Mouse (Mus musculus) heart, adult 2 months (tissue): ENCODE measurements around the gene Tgif1. TPM values are rescaled to one million over a fixed set of nuclear protein-coding genes. Genes with fewer than 3 reads are reported as not detected.

Source experiments
- DNase-seq, 2 experiments: peaks; one replicate each; pipeline ENCODE4 v3.0.0; 2021
- H3K27ac ChIP-seq: fragments of 200-600 bp; 2 replicates; pipeline ENCODE4 v1.8.1; 2022
- H3K27me3 ChIP-seq: fragments of 200-500 bp; 2 replicates; pipeline ENCODE4 v1.6.1; 2012; ENCODE audit warnings: mild to moderate bottlenecking, low read length, inconsistent platforms, mixed read lengths; ENCODE audit not compliant: control insufficient read depth, insufficient read depth
- H3K36me3 ChIP-seq: fragments of 200-500 bp; 2 replicates; pipeline ENCODE4 v1.6.1; 2012; ENCODE audit warnings: low read length, inconsistent platforms; ENCODE audit not compliant: control insufficient read depth, insufficient read depth
- H3K4me1 ChIP-seq: fragments of 200-500 bp; 2 replicates; pipeline ENCODE4 v1.6.1; 2011; ENCODE audit warnings: low read length; ENCODE audit not compliant: control insufficient read depth, insufficient read depth
- H3K4me3 ChIP-seq: fragments of 200-600 bp; 2 replicates; pipeline ENCODE4 v1.8.1; 2022
- H3K79me2 ChIP-seq: fragments of 200-500 bp; replicated peaks from 2 replicates; pipeline ENCODE4 v1.6.1; 2012; ENCODE audit warnings: mild to moderate bottlenecking, inconsistent platforms, low read length, moderate library complexity, mixed read lengths; ENCODE audit not compliant: control insufficient read depth, insufficient read depth
- H3K9ac ChIP-seq: fragments of 200-500 bp; 2 replicates; pipeline ENCODE4 v1.6.1; 2012; ENCODE audit warnings: low read depth, mild to moderate bottlenecking, control low read depth, inconsistent platforms, low read length, mixed read lengths
- CTCF ChIP-seq: fragments of 200-600 bp; IDR thresholded peaks from 2 replicates; pipeline ENCODE4 v1.8.1; 2022; ENCODE audit warnings: antibody characterized with exemption, mild to moderate bottlenecking, moderate library complexity
- EP300 ChIP-seq: fragments of 200-500 bp; IDR thresholded peaks from 2 replicates; pipeline ENCODE4 v1.6.1; 2011; ENCODE audit warnings: low read depth, low read length, control low read depth; ENCODE audit not compliant: insufficient read depth
- POLR2A ChIP-seq: fragments of 200-500 bp; IDR thresholded peaks from 2 replicates; pipeline ENCODE4 v1.6.1; 2011; ENCODE audit warnings: mild to moderate bottlenecking, low read depth, low read length, control low read depth; ENCODE audit not compliant: insufficient read depth
- WGBS: fragments of 180-500 bp; shearing (Covaris S2); methylation state at CpG from one replicate; pipeline ENCODE4 v1.1.7; 2018; 5-methylcytosine and 5-hydroxymethylcytosine counted together
- intact Hi-C: fragments of 180-260 bp; cut with DNase I; formaldehyde crosslinking; loops from one replicate; pipeline ENCODE4 v1.15.1; 2025
- polyA plus RNA-seq: library from polyadenylated mRNA; depleted of rRNA; stranded (reverse); fragments of >200 nt; gene quantifications from 2 replicates; pipeline ENCODE4 v1.2.3, GENCODE M21; 2012
- total RNA-seq, 2 experiments: library from RNA; stranded (reverse); gene quantifications; 2 replicates each; pipeline ENCODE4 v1.2.3; 2021

Tgif1 gene
- total and polyA plus RNA-seq, 3 experiments, result 3.0 to 8.6 (median 4.0) TPM

GRCm38 (mm10) chr17:70890571-70890970 is 37.2 kb upstream of the Tgif1 start:
- no peak overlapping the region for H3K9ac ChIP-seq

GRCm38 (mm10) chr17:70888657-70889056 is 35.3 kb upstream of the Tgif1 start:
- H3K79me2 ChIP-seq, result no peaks in the 10 kb centered on the region
- 80% methylated on average over 10 of the region's 10 CpGs for WGBS
- no peak overlapping the region for H3K4me3 ChIP-seq
- H3K27me3 ChIP-seq, result no peaks in the 10 kb centered on the region
- intact Hi-C loops, result no loop called here
- no peak overlapping the region for H3K9ac ChIP-seq
- H3K27ac ChIP-seq, result no peak overlapping the region
- no peak for DNase-seq
- no peaks in the 10 kb centered on the region for H3K4me1 ChIP-seq
- H3K36me3 ChIP-seq, result no peaks in the 10 kb centered on the region
- TF ChIP-seq POLR2A (no peak), CTCF (no peak), EP300 (no peak)

More at GRCm38 (mm10) chr17:70890571-70890970, 37.2 kb upstream of the Tgif1 start:
- H3K27ac ChIP-seq, result no peak overlapping the region
- H3K4me3 ChIP-seq, result no peak overlapping the region
- 76% methylated on average over 8 of the region's 8 CpGs for WGBS
- intact Hi-C loops, result no loop called here
- no peaks in the 10 kb centered on the region for H3K4me1 ChIP-seq
- TF ChIP-seq CTCF (no peak), POLR2A (no peak), EP300 (no peak)
- no peak for DNase-seq
- H3K79me2 ChIP-seq, result no peaks in the 10 kb centered on the region
- H3K27me3 ChIP-seq, result no peaks in the 10 kb centered on the region
- H3K36me3 ChIP-seq, result no peaks in the 10 kb centered on the region

- H3K4me3 ChIP-seq, result no peak overlapping the region
- no peaks in the 10 kb centered on the region for H3K27me3 ChIP-seq
- TF ChIP-seq CTCF (no peak), POLR2A (no peak), EP300 (no peak)
- no peak for DNase-seq
- 88% methylated on average over 9 of the region's 9 CpGs for WGBS
- H3K79me2 ChIP-seq, result no peaks in the 10 kb centered on the region
- no peak overlapping the region for H3K27ac ChIP-seq
- no peaks in the 10 kb centered on the region for H3K4me1 ChIP-seq
- no peak overlapping the region for H3K9ac ChIP-seq
- no peaks in the 10 kb centered on the region for H3K36me3 ChIP-seq
- intact Hi-C loops, result no loop called here
Measured at GRCm38 (mm10) chr17:70887848-70888247, 34.5 kb upstream of the Tgif1 start.

GRCm38 (mm10) chr17:70886641-70887391 is 33.5 kb upstream of the Tgif1 start:
- Histone ChIP-seq H3K36me3 (no peaks in the 10 kb centered on the region), H3K4me1 (no peaks in the 10 kb centered on the region), H3K27me3 (no peaks in the 10 kb centered on the region), H3K27ac (no peak overlapping the region), H3K9ac (no peak overlapping the region), H3K79me2 (no peaks in the 10 kb centered on the region), H3K4me3 (no peak overlapping the region)
- TF ChIP-seq POLR2A (no peak), CTCF (no peak), EP300 (no peak)
- intact Hi-C loops, result no loop called here
- peak in 1 of 2 experiments; percentile 25 for DNase-seq
- WGBS, result 82% methylated on average over 16 of the region's 16 CpGs

GRCm38 (mm10) chr17:70885868-70886267 is 32.5 kb upstream of the Tgif1 start:
- Histone ChIP-seq H3K27me3 (no peaks in the 10 kb centered on the region), H3K4me3 (no peak overlapping the region), H3K79me2 (no peaks in the 10 kb centered on the region), H3K9ac (no peak overlapping the region), H3K27ac (no peak overlapping the region), H3K4me1 (no peaks in the 10 kb centered on the region), H3K36me3 (no peaks in the 10 kb centered on the region)
- DNase-seq, result no peak
- WGBS, result 77% methylated on average over 5 of the region's 5 CpGs
- TF ChIP-seq EP300 (no peak), POLR2A (no peak), CTCF (no peak)
- intact Hi-C loops, result no loop called here

- Histone ChIP-seq H3K27ac (no peak overlapping the region), H3K79me2 (no peaks in the 10 kb centered on the region), H3K4me1 (no peaks in the 10 kb centered on the region), H3K4me3 (no peak overlapping the region), H3K27me3 (no peaks in the 10 kb centered on the region), H3K9ac (no peak overlapping the region), H3K36me3 (no peaks in the 10 kb centered on the region)
- no peak for TF ChIP-seq CTCF
- no peak for DNase-seq
- 85% methylated on average over 10 of the region's 10 CpGs for WGBS
- intact Hi-C loops, result no loop called here
Measured at GRCm38 (mm10) chr17:70881934-70882333, 28.6 kb upstream of the Tgif1 start.
